Mouse (Mus musculus): ENCODE measurements around the gene Alkbh2.

- no peak for TF ChIP-seq POLR2A (IDR thresholded peaks at IDR 0.05; ENCODE audit: low read depth, low read length)
- no peak for TF ChIP-seq CTCF (conservative IDR thresholded peaks at IDR 0.05; ENCODE audit: insufficient read depth, insufficient read length, low read depth, low read length)
Measured at GRCm38 (mm10) chr5:114126008-114126407, 2.0 kb downstream of the Alkbh2 start.
